Comparison of ENCODE assay signal across 24 mouse cellular contexts in the genomic region with DNA sequence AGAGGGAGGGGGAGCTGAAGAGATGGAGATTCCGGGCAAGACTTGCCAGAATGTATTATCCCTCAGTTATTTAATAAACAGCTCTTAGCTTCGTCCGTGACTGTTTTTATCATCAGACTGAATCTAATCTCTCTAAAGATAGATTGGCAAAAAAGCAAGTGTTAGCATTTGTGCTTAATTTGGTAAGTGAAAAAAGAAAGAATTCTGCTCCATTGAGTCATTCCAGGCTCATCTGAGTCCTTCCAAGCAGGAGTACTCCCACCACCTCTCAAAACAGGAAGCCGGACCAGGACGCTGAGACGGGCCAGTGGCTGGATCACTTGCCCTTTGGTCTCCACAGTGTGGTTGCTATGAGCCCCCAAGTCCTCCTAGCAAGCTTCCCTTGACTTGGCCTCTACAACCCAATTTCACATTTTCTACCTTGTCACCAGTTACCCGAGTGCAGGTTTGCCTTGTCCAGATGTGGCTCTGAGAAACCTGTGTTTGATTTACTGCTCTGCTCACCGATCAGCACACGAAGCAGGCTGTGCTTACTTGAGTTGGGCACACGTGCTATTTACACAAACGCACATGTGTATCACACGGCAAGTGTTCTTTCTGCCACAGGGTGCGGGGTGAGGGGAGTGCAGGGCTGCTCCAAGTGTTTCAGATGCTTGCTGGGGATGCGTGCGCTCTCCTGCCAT.
DNase-seq lines count a peak whose midpoint lies in the region; ATAC-seq lines count a peak whose summit lies in the region.
"Had no signal": no experiment of that assay in that cellular context is flagged by ENCODE, and none has a peak within 500 bp of the region (broad histone marks: within the 10 kb centered on the region; RNA-seq: fewer than 3 reads in every experiment).

No protein-coding gene starts in this region.

- H3K27ac ChIP-seq in embryonic facial prominence, embryonic 12.5 days = peak overlapping the region; percentile 12; the same call in 1 of the 2 replicates
- H3K27ac ChIP-seq: forebrain, embryonic 15.5 days; heart, embryonic 13.5 days; limb, embryonic 15.5 days; liver, embryonic 15.5 days; macrophage; midbrain, embryonic 12.5 days; neural tube, embryonic 13.5 days had no signal

- H3K9ac ChIP-seq in embryonic facial prominence, embryonic 12.5 days = no peak overlapping the region
- H3K9ac ChIP-seq: embryonic facial prominence, embryonic 13.5 days; forebrain, embryonic 15.5 days; heart, embryonic 13.5 days; limb, embryonic 15.5 days; liver, embryonic 15.5 days; midbrain, embryonic 12.5 days; neural tube, embryonic 13.5 days had no signal

- no peak overlapping the region for H3K4me2 ChIP-seq in embryonic facial prominence, embryonic 12.5 days (replicated peaks)
- H3K4me2 ChIP-seq: embryonic facial prominence, embryonic 13.5 days; forebrain, embryonic 15.5 days; heart, embryonic 13.5 days; limb, embryonic 15.5 days; liver, embryonic 15.5 days; midbrain, embryonic 12.5 days; neural tube, embryonic 13.5 days had no signal

- no peaks in the 10 kb centered on the region for H3K36me3 ChIP-seq in embryonic facial prominence, embryonic 12.5 days
- H3K36me3 ChIP-seq: embryonic facial prominence, embryonic 13.5 days; forebrain, embryonic 15.5 days; heart, embryonic 13.5 days; limb, embryonic 15.5 days; liver, embryonic 15.5 days; midbrain, embryonic 12.5 days; neural tube, embryonic 13.5 days had no signal

- intact Hi-C loops in heart, postnatal 36 days (cut with DNase I) = no loop called here

- H3K27me3 ChIP-seq in embryonic facial prominence, embryonic 12.5 days = no peaks in the 10 kb centered on the region
- H3K27me3 ChIP-seq: embryonic facial prominence, embryonic 13.5 days; forebrain, embryonic 15.5 days; heart, embryonic 13.5 days; limb, embryonic 15.5 days; liver, embryonic 15.5 days; midbrain, embryonic 12.5 days; neural tube, embryonic 13.5 days had no signal

- ATAC-seq in frontal cortex, adult (ENCODE audit: low TSS enrichment) = peak; percentile 66
- ATAC-seq in embryonic facial prominence, embryonic 12.5 days (ENCODE audit: insufficient number of reproducible peaks, insufficient read depth, low FRiP score, low TSS enrichment) = no peak
- ATAC-seq: forebrain, embryonic 15.5 days; hindbrain, embryonic 16.5 days had no signal

- no peak overlapping the region for H3K4me3 ChIP-seq in embryonic facial prominence, embryonic 12.5 days
- H3K4me3 ChIP-seq: embryonic facial prominence, embryonic 13.5 days; forebrain, embryonic 15.5 days; heart, embryonic 13.5 days; limb, embryonic 15.5 days; liver, embryonic 15.5 days; midbrain, embryonic 12.5 days; neural tube, embryonic 13.5 days had no signal

- H3K4me1 ChIP-seq in embryonic facial prominence, embryonic 12.5 days = peaks cover 25% of the 10 kb centered on the region
- H3K4me1 ChIP-seq: liver, embryonic 15.5 days had no signal

- no peak for DNase-seq in frontal cortex, postnatal 36 days (ENCODE audit: low spot score in 2 of 2)
- peak; percentile 5 for DNase-seq in right cerebral cortex, adult 18-20 months
- DNase-seq in right cerebral cortex, postnatal 10 days (ENCODE audit: low spot score in 2 of 2) = no peak
- DNase-seq in telencephalon, adult 2 months (ENCODE audit: low read depth, low spot score) = peak; percentile 58
- DNase-seq in heart, postnatal 36 days = no peak
- DNase-seq: adrenal gland, postnatal 36 days; cerebellum, adult 2 months; cerebellum, postnatal 36 days; gastrocnemius, postnatal 14 days; heart, adult 18-20 months; kidney, adult 9 months; kidney, postnatal 36 days; thymus, postnatal 36 days had no signal

- H3K9me3 ChIP-seq in embryonic facial prominence, embryonic 12.5 days = no peaks in the 10 kb centered on the region
- H3K9me3 ChIP-seq: embryonic facial prominence, embryonic 13.5 days; forebrain, embryonic 15.5 days; heart, embryonic 13.5 days; limb, embryonic 15.5 days; liver, embryonic 15.5 days; midbrain, embryonic 12.5 days; neural tube, embryonic 13.5 days had no signal

- WGBS in embryonic facial prominence, embryonic 12.5 days = 59% methylated on average over 15 of the region's 15 CpGs

Comparison
In these comparisons a context has a peak if more than half of its experiments do, and no peak if none do; other contexts are left out.
1. DNase-seq: peak in right cerebral cortex, adult 18-20 months (single experiment) and telencephalon, adult 2 months (single experiment); none in frontal cortex, postnatal 36 days (0 of 2), right cerebral cortex, postnatal 10 days (0 of 2) and heart, postnatal 36 days (0 of 2).